Mouse (Mus musculus) ES-Bruce4 (cell line): ENCODE data around the gene Zscan2.

Source experiments
- CTCF ChIP-seq: IDR thresholded peaks from one replicate; pipeline ENCODE4 v1.8.1; 2011; ENCODE audit warnings: low read depth, low read length
- POLR2A ChIP-seq: IDR thresholded peaks from one replicate; pipeline ENCODE4 v1.8.1; 2011; ENCODE audit warnings: low read length; ENCODE audit not compliant: insufficient read depth

- TF ChIP-seq POLR2A (no peak), CTCF (no peak)
These were observed 14.4 kb upstream of the Zscan2 start for GRCm38 (mm10) chr7:80846280-80846678.
